Mouse (Mus musculus): ENCODE results near the gene Tradd. TPM values are rescaled to one million over a fixed set of nuclear protein-coding genes. Genes with fewer than 3 reads are reported as not detected.

Tradd gene
- polyA plus RNA-seq (2016; fragmentation: Nextera tagmentation; extraction: Ambion mirVana) = 11.0 and 14.6 TPM in 2 replicates

DNA sequence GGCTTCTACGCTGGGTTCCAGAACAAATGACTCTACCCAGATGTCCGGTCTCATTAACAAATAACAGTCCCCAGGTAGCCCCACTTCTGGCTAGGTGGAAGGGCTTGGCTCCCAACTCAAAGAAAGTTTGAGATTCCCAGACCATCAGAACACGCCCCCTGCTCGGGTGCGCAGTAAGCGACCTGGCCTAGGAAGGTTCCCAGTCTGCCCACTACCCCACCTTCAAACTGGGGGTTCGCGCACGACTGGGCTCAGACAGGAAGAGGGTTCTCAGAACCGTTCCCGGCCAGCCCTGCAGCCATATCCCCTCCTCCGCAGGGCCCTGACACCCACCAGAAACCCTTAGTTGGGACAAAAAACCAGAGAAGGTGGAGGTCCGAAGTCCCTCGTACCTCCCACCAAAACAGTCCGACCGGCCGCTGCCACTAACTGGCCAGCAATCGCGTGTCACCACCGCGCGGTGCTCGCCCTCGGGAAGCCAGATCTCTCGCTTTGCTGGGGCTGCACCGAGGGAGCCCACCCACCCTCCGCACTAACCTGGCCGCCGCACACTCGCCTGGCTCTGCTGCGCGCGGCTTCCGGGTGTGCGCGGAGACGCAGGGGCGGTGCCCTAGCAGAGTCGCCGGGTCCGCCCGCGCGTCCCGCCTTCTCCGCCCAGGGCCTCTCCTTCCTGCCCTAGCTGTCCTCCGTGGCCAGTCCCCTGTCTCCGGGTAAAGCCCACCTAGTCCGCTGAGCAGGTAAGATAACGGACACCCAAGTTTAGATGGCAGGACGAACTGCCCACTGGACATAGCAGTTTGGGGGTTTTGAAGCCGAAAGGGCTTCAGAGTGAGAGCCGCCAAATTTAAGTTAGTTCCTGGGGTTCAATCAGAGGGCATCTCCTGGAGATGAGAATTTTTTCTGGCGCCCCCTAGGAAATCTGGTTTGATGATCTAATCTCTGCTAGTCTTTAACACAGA, at the start of gene Tradd, which contains the start of gene Fbxl8:
Gene Tradd (minus strand): TSS at position 586 of the 959 bp plus-strand sequence.
Gene Fbxl8 (plus strand): TSS at position 625 of the 959 bp plus-strand sequence.
- 0 out of 2 replicates have a peak, but pooled peaks cover 3% of the 10 kb centered on the region for H3K9me3 ChIP-seq
- H3K36me3 ChIP-seq = no peaks in the 10 kb centered on the region
- WGBS = 1% methylated on average over 54 of the region's 54 CpGs
- H3K27ac ChIP-seq (replicated peaks) = no peak within 1 kb of the TSS
- H3K27me3 ChIP-seq = peaks cover 96% of the 10 kb centered on the region
- ATAC-seq (ENCODE audit: low FRiP score, low read depth) = peak; percentile 39
- H3K4me3 ChIP-seq = peak within 1 kb of the TSS; percentile 63
- H3K4me1 ChIP-seq = peaks cover 34% of the 10 kb centered on the region
- H3K4me2 ChIP-seq (replicated peaks) = peak within 1 kb of the TSS; percentile 78
- peak within 1 kb of the TSS; percentile 63 for H3K9ac ChIP-seq (replicated peaks)

DNA sequence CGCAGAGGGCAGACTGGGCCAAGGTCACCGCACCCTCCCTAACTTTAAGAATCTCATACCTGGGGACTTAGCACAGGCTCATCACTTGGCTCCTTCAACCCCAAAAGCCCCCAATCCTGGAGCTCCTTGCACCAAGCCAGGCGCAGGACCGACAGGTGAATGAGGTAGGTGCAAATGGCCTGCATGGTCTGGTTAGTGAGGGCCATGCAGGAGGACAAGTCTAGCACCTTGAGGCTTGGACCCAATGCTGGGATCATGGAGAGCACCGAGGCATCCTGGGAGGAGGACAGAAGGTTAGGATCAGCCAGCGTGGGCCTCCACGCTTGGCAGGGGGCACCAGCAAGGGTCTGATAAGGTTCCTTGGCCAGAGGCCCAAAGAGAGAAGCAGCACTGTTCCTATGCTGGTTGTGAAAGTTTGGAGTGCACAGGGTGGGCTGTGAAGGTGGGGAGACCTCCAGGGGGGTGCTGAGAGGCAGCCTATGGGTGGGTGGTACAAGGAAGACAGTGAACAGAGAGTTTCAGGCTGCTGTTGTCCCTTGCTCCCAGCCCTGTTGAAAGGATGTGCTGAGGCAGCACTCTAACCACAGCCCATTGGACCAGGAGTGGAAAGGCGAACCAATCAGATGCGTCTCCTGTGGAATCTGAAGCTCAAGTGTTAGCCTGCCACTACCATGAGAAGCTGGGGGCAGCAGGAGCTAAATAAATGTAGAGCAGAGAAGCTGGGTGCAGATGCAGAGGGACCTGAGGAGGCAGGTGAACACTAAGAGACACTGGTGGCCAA, 49.4 kb upstream of the Tradd start:
- Histone ChIP-seq H3K9me3 (no peaks in the 10 kb centered on the region), H3K9ac (replicated peaks) (no peak overlapping the region), H3K36me3 (peaks cover 72% of the 10 kb centered on the region), H3K4me1 (no peaks in the 10 kb centered on the region), H3K27me3 (no peaks in the 10 kb centered on the region), H3K4me3 (no peak overlapping the region), H3K27ac (replicated peaks) (no peak overlapping the region), H3K4me2 (replicated peaks) (no peak overlapping the region)
- ATAC-seq (ENCODE audit: low FRiP score, low read depth) = no peak
- 88% methylated on average over 9 of the region's 9 CpGs for WGBS

DNA sequence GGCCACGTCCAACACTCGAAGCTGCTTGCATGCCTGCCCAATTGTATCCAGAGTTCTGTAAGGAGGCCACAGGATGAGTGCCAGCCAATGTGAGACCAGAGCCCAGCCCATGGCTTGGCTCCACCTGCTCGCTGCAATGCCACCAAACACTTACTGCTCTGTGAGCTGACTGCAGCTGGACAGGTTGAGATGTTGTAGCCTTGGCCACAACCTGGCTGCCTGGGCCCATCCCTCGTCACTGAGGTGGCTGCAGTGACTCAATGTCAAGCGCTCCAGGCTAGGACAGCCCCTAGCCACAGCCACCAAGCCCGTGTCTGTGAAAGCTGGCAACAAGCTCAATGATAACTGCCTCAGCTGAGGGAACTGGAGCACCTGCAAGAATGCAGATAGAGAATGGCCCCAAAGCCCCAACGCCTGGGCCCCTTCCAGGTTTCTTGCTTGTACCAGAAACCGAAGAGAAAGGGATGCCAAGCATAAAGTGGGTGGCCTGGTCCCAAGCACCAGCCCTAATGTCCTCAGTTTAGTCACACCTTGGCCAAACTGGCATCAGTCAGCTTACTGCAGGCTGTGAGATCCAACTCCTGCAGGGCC, 48.6 kb upstream of the Tradd start:
- no peak for ATAC-seq (ENCODE audit: low FRiP score, low read depth)
- no peak overlapping the region for H3K4me2 ChIP-seq (replicated peaks)
- no peak overlapping the region for H3K4me3 ChIP-seq
- H3K27me3 ChIP-seq = no peaks in the 10 kb centered on the region
- 88% methylated on average over 8 of the region's 8 CpGs for WGBS
- H3K9ac ChIP-seq (replicated peaks) = no peak overlapping the region
- H3K36me3 ChIP-seq = peaks cover 73% of the 10 kb centered on the region
- no peaks in the 10 kb centered on the region for H3K9me3 ChIP-seq
- H3K27ac ChIP-seq (replicated peaks) = no peak overlapping the region
- H3K4me1 ChIP-seq = no peaks in the 10 kb centered on the region

DNA sequence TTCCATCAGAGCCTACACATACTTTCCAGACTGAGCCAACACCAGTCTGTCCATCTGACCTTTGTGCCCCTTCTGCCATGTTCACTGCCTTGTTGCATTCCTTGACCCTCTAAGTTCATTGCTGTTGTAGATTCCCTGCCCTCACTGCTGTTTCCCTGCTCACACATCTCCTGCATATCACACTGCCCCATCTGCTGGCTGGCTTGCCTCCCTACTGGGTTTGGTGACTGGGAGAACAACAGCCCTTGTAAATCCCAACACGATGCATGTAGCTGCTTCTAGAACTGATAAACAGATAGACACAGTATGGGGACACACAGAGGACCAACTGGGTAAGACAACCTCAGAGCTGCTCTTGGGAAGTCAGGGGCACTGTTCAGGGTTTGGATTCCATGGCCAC, 47.3 kb upstream of the Tradd start:
- Histone ChIP-seq H3K27me3 (no peaks in the 10 kb centered on the region), H3K9me3 (no peaks in the 10 kb centered on the region), H3K4me1 (no peaks in the 10 kb centered on the region), H3K9ac (replicated peaks) (no peak overlapping the region), H3K36me3 (peaks cover 76% of the 10 kb centered on the region), H3K4me3 (no peak overlapping the region), H3K27ac (replicated peaks) (no peak overlapping the region), H3K4me2 (replicated peaks) (no peak overlapping the region)
- ATAC-seq (ENCODE audit: low FRiP score, low read depth) = no peak
- WGBS = 85% methylated on average over 1 of the region's 1 CpGs

DNA sequence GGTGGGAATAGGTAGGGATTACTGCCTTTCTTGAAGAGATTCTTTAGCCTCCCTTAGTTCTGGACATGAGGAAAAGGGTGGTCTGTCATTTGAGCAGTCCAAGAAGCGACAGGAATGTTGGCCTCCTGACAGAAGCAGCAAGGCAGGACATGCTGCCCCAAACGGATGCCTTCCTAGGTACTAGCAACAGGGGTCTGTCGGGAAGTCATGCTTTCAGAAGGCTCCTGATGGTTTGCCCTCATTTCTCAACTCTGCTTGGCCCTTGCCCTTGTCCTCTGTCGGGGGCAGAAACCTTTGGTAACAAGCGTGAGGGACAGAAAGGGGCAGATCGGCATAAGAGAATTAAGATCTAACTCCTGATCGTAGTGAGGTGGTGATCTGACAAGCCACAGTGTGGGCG, 45.7 kb upstream of the Tradd start:
- no peaks in the 10 kb centered on the region for H3K9me3 ChIP-seq
- H3K27me3 ChIP-seq = no peaks in the 10 kb centered on the region
- H3K4me3 ChIP-seq = no peak overlapping the region
- WGBS = 87% methylated on average over 8 of the region's 8 CpGs
- no peak overlapping the region for H3K27ac ChIP-seq (replicated peaks)
- no peak for ATAC-seq (ENCODE audit: low FRiP score, low read depth)
- H3K9ac ChIP-seq (replicated peaks) = no peak overlapping the region
- H3K4me2 ChIP-seq (replicated peaks) = no peak overlapping the region
- H3K4me1 ChIP-seq = peaks cover 12% of the 10 kb centered on the region
- H3K36me3 ChIP-seq = peaks cover 66% of the 10 kb centered on the region

DNA sequence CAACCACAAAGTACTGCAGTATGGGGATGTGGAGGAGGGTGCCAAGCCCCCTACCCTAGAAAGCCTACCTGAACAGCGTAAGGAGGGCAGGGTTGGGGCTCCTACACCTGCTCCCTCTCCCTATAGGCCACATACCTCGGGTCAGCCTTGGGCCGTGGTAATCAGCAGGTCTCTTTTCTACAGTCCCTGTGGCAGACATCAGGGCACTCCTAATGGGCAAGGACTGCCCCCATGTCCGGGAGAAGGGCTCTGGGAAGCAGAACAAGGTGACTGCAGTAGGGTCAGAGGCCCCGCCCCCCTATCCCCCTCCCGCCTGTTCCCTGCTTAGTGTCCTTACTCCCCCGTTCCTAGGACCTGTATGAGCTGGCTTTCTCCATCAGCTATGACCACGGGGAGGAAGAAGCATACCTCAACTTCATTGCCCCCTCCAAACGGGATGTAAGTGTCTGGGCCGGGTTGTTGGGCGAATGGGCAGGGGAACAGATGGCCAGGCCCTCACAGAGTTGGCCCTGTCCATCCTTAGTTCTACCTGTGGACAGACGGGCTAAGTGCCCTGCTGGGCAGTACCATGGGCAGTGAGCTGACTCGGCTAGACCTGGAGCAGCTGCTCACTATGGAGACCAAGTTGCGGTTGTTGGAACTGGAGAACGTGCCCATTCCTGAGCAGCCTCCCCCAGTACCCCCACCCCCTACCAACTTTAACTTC, 44.9 kb upstream of the Tradd start:
- peaks cover 64% of the 10 kb centered on the region for H3K36me3 ChIP-seq
- no peak overlapping the region for H3K9ac ChIP-seq (replicated peaks)
- WGBS = 82% methylated on average over 15 of the region's 15 CpGs
- ATAC-seq (ENCODE audit: low FRiP score, low read depth) = no peak
- no peak overlapping the region for H3K4me2 ChIP-seq (replicated peaks)
- no peak overlapping the region for H3K4me3 ChIP-seq
- no peaks in the 10 kb centered on the region for H3K9me3 ChIP-seq
- H3K27me3 ChIP-seq = no peaks in the 10 kb centered on the region
- no peak overlapping the region for H3K27ac ChIP-seq (replicated peaks)
- H3K4me1 ChIP-seq = peaks cover 12% of the 10 kb centered on the region

DNA sequence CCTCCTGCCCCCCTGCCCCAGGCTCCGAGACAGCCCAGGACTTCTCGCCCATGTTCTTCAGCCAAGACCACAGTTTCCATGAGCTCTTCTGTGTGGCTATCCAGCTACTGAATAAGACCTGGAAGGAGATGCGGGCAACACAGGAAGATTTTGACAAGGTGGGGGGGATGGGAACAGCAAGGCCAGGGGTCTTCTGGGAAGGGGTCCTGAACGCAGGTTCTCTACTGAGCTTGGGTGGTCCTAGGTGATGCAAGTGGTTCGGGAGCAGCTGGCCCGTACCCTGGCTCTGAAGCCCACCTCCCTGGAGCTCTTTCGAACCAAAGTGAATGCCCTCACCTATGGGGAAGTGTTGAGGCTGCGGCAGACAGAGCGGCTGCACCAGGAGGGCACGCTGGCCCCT, 44.0 kb upstream of the Tradd start:
- H3K27me3 ChIP-seq = no peaks in the 10 kb centered on the region
- H3K4me2 ChIP-seq (replicated peaks) = no peak overlapping the region
- no peak overlapping the region for H3K9ac ChIP-seq (replicated peaks)
- H3K4me1 ChIP-seq = peaks cover 12% of the 10 kb centered on the region
- 95% methylated on average over 10 of the region's 10 CpGs for WGBS
- H3K4me3 ChIP-seq = no peak overlapping the region
- no peak overlapping the region for H3K27ac ChIP-seq (replicated peaks)
- H3K9me3 ChIP-seq = no peaks in the 10 kb centered on the region
- no peak for ATAC-seq (ENCODE audit: low FRiP score, low read depth)
- H3K36me3 ChIP-seq = peaks cover 64% of the 10 kb centered on the region

DNA sequence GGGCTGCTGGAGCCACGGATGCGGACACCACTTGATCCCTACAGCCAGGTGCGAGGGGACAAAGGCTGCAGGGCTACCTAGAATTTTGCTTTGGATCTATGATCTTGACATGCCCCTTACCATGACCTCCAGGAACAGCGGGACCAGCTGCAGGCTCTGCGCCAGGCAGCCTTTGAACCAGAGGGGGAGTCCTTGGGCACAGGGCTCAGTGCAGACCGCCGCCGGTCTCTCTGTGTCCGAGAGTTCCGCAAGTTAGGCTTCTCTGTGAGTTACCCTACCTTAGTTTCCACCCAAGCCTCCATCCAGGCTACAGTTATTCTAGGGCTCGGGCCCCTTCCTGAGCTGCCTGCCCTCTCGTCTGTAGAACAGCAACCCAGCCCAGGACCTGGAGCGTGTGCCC, 43.3 kb upstream of the Tradd start:
- Histone ChIP-seq H3K27me3 (no peaks in the 10 kb centered on the region), H3K36me3 (peaks cover 63% of the 10 kb centered on the region), H3K4me2 (replicated peaks) (no peak overlapping the region), H3K4me1 (peaks cover 12% of the 10 kb centered on the region), H3K9me3 (no peaks in the 10 kb centered on the region), H3K9ac (replicated peaks) (no peak overlapping the region), H3K27ac (replicated peaks) (no peak overlapping the region), H3K4me3 (no peak overlapping the region)
- no peak for ATAC-seq (ENCODE audit: low FRiP score, low read depth)
- 95% methylated on average over 13 of the region's 13 CpGs for WGBS

DNA sequence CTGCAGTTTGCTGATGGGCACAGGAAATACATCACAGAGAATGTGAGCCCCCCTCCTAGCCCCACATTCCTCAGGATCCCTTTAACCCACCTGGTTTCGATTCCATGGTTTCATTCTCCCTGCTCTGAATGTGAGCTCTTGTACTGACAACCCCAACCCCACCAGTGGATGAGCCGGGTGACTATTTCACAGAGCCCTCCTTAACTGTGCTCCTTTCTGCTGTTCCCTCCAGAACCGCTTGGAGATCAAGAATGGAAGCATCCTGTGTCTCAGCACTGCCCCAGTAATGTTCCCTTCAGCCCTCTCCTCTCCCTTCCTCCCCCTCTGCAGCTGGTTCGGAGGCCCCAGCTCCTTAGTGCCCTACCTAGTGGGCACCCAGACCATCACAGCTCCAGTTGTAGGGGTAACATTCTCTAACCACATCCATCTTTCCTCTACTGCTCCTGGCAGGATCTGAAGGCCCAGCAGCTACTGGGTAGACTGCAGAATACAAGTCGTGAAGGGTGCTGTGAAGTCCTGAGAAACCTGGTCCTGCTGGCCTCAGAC, 41.8 kb upstream of the Tradd start:
- Histone ChIP-seq H3K9ac (replicated peaks) (no peak overlapping the region), H3K9me3 (no peaks in the 10 kb centered on the region), H3K4me3 (0 out of 2 replicates have a peak overlapping the region, but pooled peaks have one; percentile 12), H3K27ac (replicated peaks) (peak overlapping the region; percentile 46; the same call in 1 of the 2 replicates), H3K36me3 (peaks cover 71% of the 10 kb centered on the region), H3K4me2 (replicated peaks) (peak overlapping the region; percentile 42), H3K27me3 (no peaks in the 10 kb centered on the region), H3K4me1 (peaks cover 12% of the 10 kb centered on the region)
- peak; percentile 11; the same call in 1 of the 2 replicates for ATAC-seq (ENCODE audit: low FRiP score, low read depth)
- 61% methylated on average over 5 of the region's 5 CpGs for WGBS

DNA sequence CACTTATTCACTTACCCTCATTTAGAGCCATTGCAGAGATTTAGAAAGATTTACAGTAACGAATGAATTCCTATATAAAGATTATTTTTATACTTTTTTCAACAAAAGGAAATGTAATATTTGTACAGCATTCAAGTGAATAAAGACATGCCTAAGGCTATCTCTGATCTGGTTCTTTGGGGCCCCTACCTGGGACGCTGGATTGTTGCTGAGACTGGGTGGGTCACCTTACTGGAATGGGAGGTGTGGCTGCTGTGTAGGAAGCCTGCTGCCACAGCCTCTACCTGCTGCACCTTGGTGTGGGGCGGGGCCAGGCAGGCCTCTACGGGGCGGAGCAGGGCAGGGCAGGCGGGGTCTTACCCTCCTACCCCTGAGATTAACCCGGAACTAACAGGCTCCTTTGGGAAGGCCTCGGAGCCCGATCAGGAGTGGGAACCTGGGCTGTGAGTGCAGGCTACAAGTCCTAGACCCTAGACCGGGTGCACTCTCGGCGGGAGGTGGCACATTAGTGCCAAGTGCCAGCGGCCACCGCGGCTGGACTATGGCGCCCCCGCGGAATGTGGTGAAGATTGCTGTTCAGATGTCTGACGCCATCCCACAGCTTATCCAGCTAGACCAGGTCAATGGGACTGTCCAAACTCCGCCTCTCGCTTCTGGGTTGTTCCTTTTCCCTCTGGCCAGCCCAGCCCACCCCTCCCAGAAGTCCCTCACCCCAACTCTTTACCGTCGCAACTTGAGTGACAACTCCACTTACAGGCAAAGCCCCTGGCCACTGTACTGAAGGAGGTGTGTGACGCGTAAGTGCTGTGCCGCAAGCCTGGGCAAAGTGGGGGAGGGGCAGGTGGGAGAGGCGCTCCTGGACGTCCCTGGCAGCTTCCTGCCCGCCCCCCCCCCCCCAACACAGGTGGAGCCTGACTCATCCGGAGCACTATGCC, 41.1 kb upstream of the Tradd start, which contains the start of gene Elmo3:
Gene Elmo3 (plus strand): TSS at position 391 of the 935 bp plus-strand sequence.
- H3K9ac ChIP-seq (replicated peaks) = peak within 1 kb of the TSS; percentile 37
- H3K4me3 ChIP-seq = peak within 1 kb of the TSS; percentile 12; the same call in 1 of the 2 replicates
- 10% methylated on average over 27 of the region's 30 CpGs for WGBS
- ATAC-seq (ENCODE audit: low FRiP score, low read depth) = peak; percentile 39
- H3K27ac ChIP-seq (replicated peaks) = peak within 1 kb of the TSS; percentile 46; the same call in 1 of the 2 replicates
- no peaks in the 10 kb centered on the region for H3K27me3 ChIP-seq
- peaks cover 12% of the 10 kb centered on the region for H3K4me1 ChIP-seq
- no peaks in the 10 kb centered on the region for H3K9me3 ChIP-seq
- H3K36me3 ChIP-seq = peaks cover 78% of the 10 kb centered on the region
- H3K4me2 ChIP-seq (replicated peaks) = peak within 1 kb of the TSS; percentile 42

All from midbrain, embryonic 12.5 days (tissue).